Mouse (Mus musculus) cerebellum, adult 9-11 months (tissue): ENCODE data around the gene Esrrg.

Experiments
- DNase-seq: peaks from one replicate; pipeline ENCODE4 v3.0.0; 2022

The Esrrg gene

GRCm38 (mm10) chr1:187785226-187785625 is 176.6 kb downstream of the Esrrg start:
- no peak for DNase-seq

GRCm38 (mm10) chr1:187787055-187788016 is 178.7 kb downstream of the Esrrg start:
- DNase-seq: no peak

GRCm38 (mm10) chr1:187794240-187794930 is 185.8 kb downstream of the Esrrg start:
- no peak for DNase-seq

- DNase-seq: no peak
Observed at GRCm38 (mm10) chr1:187795551-187795950, 187.0 kb downstream of the Esrrg start.

- no peak for DNase-seq
Observed at GRCm38 (mm10) chr1:187799300-187799699, 190.7 kb downstream of the Esrrg start.

GRCm38 (mm10) chr1:187800761-187801160 is 192.2 kb downstream of the Esrrg start:
- DNase-seq: no peak

- DNase-seq: no peak
Observed at GRCm38 (mm10) chr1:187803566-187803965, 195.0 kb downstream of the Esrrg start.

GRCm38 (mm10) chr1:187803997-187804396 is 195.4 kb downstream of the Esrrg start:
- no peak for DNase-seq

- DNase-seq: no peak
Observed at GRCm38 (mm10) chr1:187805001-187805400, 196.4 kb downstream of the Esrrg start.

GRCm38 (mm10) chr1:187807477-187808390 is 199.1 kb downstream of the Esrrg start:
- DNase-seq: no peak

- no peak for DNase-seq
Observed at GRCm38 (mm10) chr1:187808391-187808922, 199.9 kb downstream of the Esrrg start.

GRCm38 (mm10) chr1:187809546-187809945 is 201.0 kb downstream of the Esrrg start:
- DNase-seq: no peak

GRCm38 (mm10) chr1:187819406-187819805 is 210.8 kb downstream of the Esrrg start:
- no peak for DNase-seq

GRCm38 (mm10) chr1:187821368-187821811 is 212.8 kb downstream of the Esrrg start:
- no peak for DNase-seq

GRCm38 (mm10) chr1:187823351-187823750 is 214.8 kb downstream of the Esrrg start:
- DNase-seq: no peak

- DNase-seq: no peak
Observed at GRCm38 (mm10) chr1:187825421-187826097, 217.0 kb downstream of the Esrrg start.

GRCm38 (mm10) chr1:187826140-187826539 is 217.5 kb downstream of the Esrrg start:
- DNase-seq: no peak

GRCm38 (mm10) chr1:187826869-187827268 is 218.3 kb downstream of the Esrrg start:
- no peak for DNase-seq

- DNase-seq: no peak
Observed at GRCm38 (mm10) chr1:187830937-187831336, 222.3 kb downstream of the Esrrg start.

- no peak for DNase-seq
Observed at GRCm38 (mm10) chr1:187832851-187833250, 224.3 kb downstream of the Esrrg start.

GRCm38 (mm10) chr1:187834576-187834975 is 226.0 kb downstream of the Esrrg start:
- no peak for DNase-seq

GRCm38 (mm10) chr1:187836384-187836783 is 227.8 kb downstream of the Esrrg start:
- no peak for DNase-seq
